Comparison of ENCODE assay signal across 9 mouse cellular contexts in the genomic region with DNA sequence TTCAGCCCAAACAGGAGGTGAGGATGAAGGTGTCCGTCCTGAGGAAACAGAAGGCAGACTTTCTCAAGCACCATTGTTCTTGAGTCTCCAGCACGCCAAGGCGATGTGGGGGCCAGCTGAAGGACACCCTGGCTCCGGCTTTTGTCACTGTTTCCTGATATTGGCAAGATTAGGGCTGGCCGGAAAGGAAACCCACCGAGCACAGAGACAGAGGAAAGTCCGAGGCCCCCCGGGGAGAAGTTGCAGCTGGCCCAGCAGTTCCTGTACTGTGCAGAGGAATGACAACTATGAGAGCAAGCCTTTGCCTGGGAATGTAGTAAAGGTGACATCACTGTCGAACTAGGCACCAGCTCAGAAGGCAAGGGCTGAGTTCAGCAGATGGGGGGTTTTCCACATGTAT. TPM values are rescaled to one million over a fixed set of nuclear protein-coding genes. Genes with fewer than 3 reads are reported as not detected.
DNase-seq lines count a peak whose midpoint lies in the region; ATAC-seq and TF ChIP-seq lines count a peak whose summit lies in the region.
"Had no signal": no experiment of that assay in that cellular context is flagged by ENCODE, and none has a peak within 500 bp of the region (broad histone marks: within the 10 kb centered on the region; RNA-seq: fewer than 3 reads in every experiment).

No protein-coding gene starts in this region.

- no peak for TF ChIP-seq CTCF in lung, adult 2 months (IDR thresholded peaks at IDR 0.05; ENCODE audit: insufficient read depth, low read length)

- H3K27ac ChIP-seq in embryonic facial prominence, embryonic 14.5 days (replicated peaks; ENCODE audit: low read depth, low read length), result no peak overlapping the region
- H3K27ac ChIP-seq in lung, embryonic 16.5 days (ENCODE audit: low read length), result peak overlapping the region; percentile 53; the same call in 1 of the 2 replicates

- no peaks in the 10 kb centered on the region for H3K27me3 ChIP-seq in embryonic facial prominence, embryonic 14.5 days (replicated peaks; ENCODE audit: control insufficient read depth, insufficient read depth, low read length)
- no peaks in the 10 kb centered on the region for H3K27me3 ChIP-seq in lung, embryonic 16.5 days (ENCODE audit: control insufficient read depth, insufficient read depth, low read depth, low read length)

- H3K36me3 ChIP-seq in embryonic facial prominence, embryonic 14.5 days (ENCODE audit: control insufficient read depth, insufficient read depth, low read length), result no peaks in the 10 kb centered on the region
- no peaks in the 10 kb centered on the region for H3K36me3 ChIP-seq in lung, embryonic 16.5 days (ENCODE audit: control insufficient read depth, insufficient read depth, low read length)

- peak; percentile 5 for DNase-seq in lung, adult 2 months
- DNase-seq in lung, adult 18-20 months, result no peak
- peak; percentile 56 for DNase-seq in embryonic facial prominence, embryonic 14.5 days (ENCODE audit: low spot score)
- peak; percentile 61 to 73 for DNase-seq in heart, postnatal 10 days
- DNase-seq in layer of hippocampus, postnatal 14 days (ENCODE audit: low spot score in 2 of 2), result no peak
- no peak for DNase-seq in MN1 (ENCODE audit: low spot score)
- DNase-seq: thymus, adult 18-20 months had no signal

- no peak overlapping the region for H3K4me3 ChIP-seq in lung, adult 2 months (replicated peaks; ENCODE audit: extremely low read depth, low read depth, low read length)
- H3K4me3 ChIP-seq in embryonic facial prominence, embryonic 14.5 days (ENCODE audit: low read depth, low read length), result no peak overlapping the region
- H3K4me3 ChIP-seq in lung, embryonic 16.5 days (ENCODE audit: low read length), result no peak overlapping the region

- no peak overlapping the region for H3K4me2 ChIP-seq in embryonic facial prominence, embryonic 14.5 days (ENCODE audit: low read depth, low read length)
- H3K4me2 ChIP-seq in lung, embryonic 16.5 days (ENCODE audit: low read depth, low read length), result no peak overlapping the region

- H3K9me3 ChIP-seq in embryonic facial prominence, embryonic 14.5 days (ENCODE audit: control insufficient read depth, low read length), result 0 out of 2 replicates have a peak, but pooled peaks cover 7% of the 10 kb centered on the region
- 0 out of 2 replicates have a peak, but pooled peaks cover 3% of the 10 kb centered on the region for H3K9me3 ChIP-seq in lung, embryonic 16.5 days (ENCODE audit: control insufficient read depth, low read length)

- TF ChIP-seq POLR2A in lung, adult 2 months (IDR thresholded peaks at IDR 0.05; ENCODE audit: borderline replicate concordance, extremely low read depth, low read depth, low read length), result no peak

- ATAC-seq in embryonic facial prominence, embryonic 14.5 days (ENCODE audit: low read depth), result peak; percentile 37; the same call in 1 of the 2 replicates
- ATAC-seq in lung, embryonic 16.5 days (ENCODE audit: low read depth), result peak; percentile 91
- no peak for ATAC-seq in erythroblast, adult 5-6 weeks (replicated peaks; ENCODE audit: low FRiP score, poor library complexity, severe bottlenecking)

- H3K9ac ChIP-seq in embryonic facial prominence, embryonic 14.5 days (ENCODE audit: low read depth, low read length), result no peak overlapping the region
- H3K9ac ChIP-seq in lung, embryonic 16.5 days (ENCODE audit: low read length), result no peak overlapping the region

- intact Hi-C loops in heart, postnatal 10 days (cut with DNase I), result loop anchor here (1.0 kb wide), 1 partner anchor 23 kb away; no protein-coding TSS in a partner anchor

- WGBS in lung, adult 2 months, result 26% methylated on average over 9 of the region's 9 CpGs
- WGBS in embryonic facial prominence, embryonic 14.5 days, result 37% methylated on average over 9 of the region's 9 CpGs
- 30% methylated on average over 9 of the region's 9 CpGs for WGBS in lung, embryonic 16.5 days

- H3K4me1 ChIP-seq in lung, adult 2 months (ENCODE audit: control insufficient read depth, insufficient read depth, low read length), result no peaks in the 10 kb centered on the region
- H3K4me1 ChIP-seq in embryonic facial prominence, embryonic 14.5 days (ENCODE audit: control insufficient read depth, insufficient read depth, low read length), result no peaks in the 10 kb centered on the region
- H3K4me1 ChIP-seq in lung, embryonic 16.5 days (replicated peaks; ENCODE audit: control insufficient read depth, insufficient read depth, low read length), result no peaks in the 10 kb centered on the region

RNA-seq across cellular contexts. Expression of a gene that starts 30.2 kb away (rescaled TPM):
- polyA plus RNA-seq in lung, adult 2 months (2012; rRNA removed), result 0.95 and 1.1 TPM in 2 replicates
- 46.9 and 47.6 TPM in 2 replicates for polyA plus RNA-seq in embryonic facial prominence, embryonic 14.5 days (2014; fragmentation: Nextera tagmentation; extraction: Ambion mirVana)
- 10 to 100 TPM; 16.1 to 26.7 TPM for total RNA-seq in heart, postnatal 10 days (2021)
- 33.6 and 38.3 TPM in 2 replicates for polyA plus RNA-seq in lung, embryonic 16.5 days (2015; fragmentation: Nextera tagmentation; extraction: Ambion mirVana)
- total RNA-seq in layer of hippocampus, postnatal 14 days (2021), result 1 to 10 TPM; 2.0 to 2.1 TPM
- not detected in 2 replicates for total RNA-seq in erythroblast, adult 5-6 weeks (2015; ENCODE audit: low replicate concordance)
- not detected in 2 replicates for total RNA-seq in erythroblast, adult 5-6 weeks (2017; ENCODE audit: low replicate concordance)

RNA-seq across cellular contexts. Expression of a gene that starts 49.2 kb away (rescaled TPM):
- polyA plus RNA-seq in lung, adult 2 months (2012; rRNA removed), result 26.6 and 27.1 TPM in 2 replicates
- 23.0 and 23.1 TPM in 2 replicates for polyA plus RNA-seq in embryonic facial prominence, embryonic 14.5 days (2014; fragmentation: Nextera tagmentation; extraction: Ambion mirVana)
- total RNA-seq in heart, postnatal 10 days (2021), result 10 to 100 TPM; 16.2 TPM
- polyA plus RNA-seq in lung, embryonic 16.5 days (2015; fragmentation: Nextera tagmentation; extraction: Ambion mirVana), result 14.5 and 14.6 TPM in 2 replicates
- total RNA-seq in layer of hippocampus, postnatal 14 days (2021), result 10 to 100 TPM; 33.3 to 35.6 TPM
- total RNA-seq in erythroblast, adult 5-6 weeks (2015; ENCODE audit: low replicate concordance), result 12.3 and 12.5 TPM in 2 replicates
- total RNA-seq in erythroblast, adult 5-6 weeks (2017; ENCODE audit: low replicate concordance), result 10.3 and 12.3 TPM in 2 replicates

Comparison
In these comparisons a context has a peak if more than half of its experiments do, and no peak if none do; other contexts are left out.
1. DNase-seq: peak in lung, adult 2 months (single experiment), embryonic facial prominence, embryonic 14.5 days (single experiment) and heart, postnatal 10 days (2 of 2); none in lung, adult 18-20 months (0 of 2), layer of hippocampus, postnatal 14 days (0 of 2) and MN1 (single experiment).
2. RNA of a gene that starts 30.2 kb away (total RNA-seq): 16.1 to 26.7 TPM in heart, postnatal 10 days; 2.0 to 2.1 TPM in layer of hippocampus, postnatal 14 days and not detected in erythroblast, adult 5-6 weeks; every median in the first group is over 4 times any median in the second.